In the genomic region with DNA sequence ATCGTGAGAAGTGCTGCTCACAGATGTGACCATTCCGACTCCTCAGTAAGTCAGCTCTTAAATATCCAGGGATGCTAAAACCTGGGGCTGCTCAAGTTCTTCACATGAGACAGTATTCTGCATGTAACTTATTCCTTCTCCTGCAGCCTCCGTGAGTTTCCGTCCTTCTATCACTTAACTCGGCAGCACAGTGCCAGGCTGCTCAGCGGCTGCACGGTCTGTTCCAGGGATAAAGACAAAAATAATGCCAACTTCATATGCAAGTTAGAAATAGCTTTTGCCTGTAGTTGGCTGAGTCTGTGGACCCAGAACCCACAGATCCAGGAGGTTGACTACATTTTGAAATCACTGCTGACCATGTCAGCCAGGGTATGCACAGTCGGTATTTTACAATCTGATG, we compare ENCODE assay signal across 33 mouse cellular contexts. TPM values are rescaled to one million over a fixed set of nuclear protein-coding genes. Genes with fewer than 3 reads are reported as not detected.
DNase-seq lines count a peak whose midpoint lies in the region; ATAC-seq and TF ChIP-seq lines count a peak whose summit lies in the region.
"Had no signal": no experiment of that assay in that cellular context is flagged by ENCODE, and none has a peak within 500 bp of the region (broad histone marks: within the 10 kb centered on the region; RNA-seq: fewer than 3 reads in every experiment).

No protein-coding gene starts in this region.

- H3K4me3 ChIP-seq in forebrain, postnatal 0 days (ENCODE audit: low read depth, low read length) = no peak overlapping the region
- no peak overlapping the region for H3K4me3 ChIP-seq in forebrain, embryonic 13.5 days
- no peak overlapping the region for H3K4me3 ChIP-seq in heart, embryonic 12.5 days
- H3K4me3 ChIP-seq: erythroblast, embryonic 14.5 days; forebrain, embryonic 12.5 days; gastrocnemius, adult 2 months; heart, embryonic 13.5 days; hindbrain, embryonic 12.5 days; intestine, embryonic 15.5 days; liver, embryonic 12.5 days; megakaryocyte, embryonic 14.5 days; midbrain, embryonic 12.5 days; myocyte; neural tube, embryonic 12.5 days had no signal

- no peaks in the 10 kb centered on the region for H3K4me1 ChIP-seq in forebrain, postnatal 0 days (ENCODE audit: insufficient read depth)
- H3K4me1 ChIP-seq in forebrain, embryonic 13.5 days = no peaks in the 10 kb centered on the region
- peaks cover 15% of the 10 kb centered on the region for H3K4me1 ChIP-seq in heart, embryonic 12.5 days (replicated peaks)
- H3K4me1 ChIP-seq: forebrain, embryonic 12.5 days; megakaryocyte, embryonic 14.5 days; midbrain, embryonic 12.5 days; neural tube, embryonic 12.5 days had no signal

- ATAC-seq in forebrain, postnatal 0 days = 0 out of 2 replicates have a peak, but pooled peaks have one; percentile 20
- no peak for ATAC-seq in forebrain, embryonic 13.5 days
- ATAC-seq in heart, embryonic 12.5 days (ENCODE audit: insufficient number of reproducible peaks, low FRiP score) = no peak
- ATAC-seq: activated CD4-positive, CD25-positive, alpha-beta regulatory T cell, adult 4 months; hindbrain, postnatal 0 days; intestine, embryonic 15.5 days; liver, embryonic 12.5 days; liver, postnatal 0 days had no signal

- intact Hi-C loops in left cerebral cortex, postnatal 14 days (cut with DNase I) = no loop called here

- 76% methylated on average over 8 of the region's 8 CpGs for WGBS in forebrain, postnatal 0 days
- 95% methylated on average over 8 of the region's 8 CpGs for WGBS in forebrain, embryonic 13.5 days
- WGBS in heart, embryonic 12.5 days = 89% methylated on average over 8 of the region's 8 CpGs

- H3K36me3 ChIP-seq in forebrain, postnatal 0 days (ENCODE audit: insufficient read depth) = peaks cover 8% of the 10 kb centered on the region; the same call in 1 of the 2 replicates
- H3K36me3 ChIP-seq in forebrain, embryonic 13.5 days (ENCODE audit: poor library complexity, severe bottlenecking) = peaks cover 15% of the 10 kb centered on the region
- peaks cover 18% of the 10 kb centered on the region for H3K36me3 ChIP-seq in heart, embryonic 12.5 days

- H3K4me2 ChIP-seq in forebrain, postnatal 0 days (ENCODE audit: low read depth) = no peak overlapping the region
- no peak overlapping the region for H3K4me2 ChIP-seq in forebrain, embryonic 13.5 days
- H3K4me2 ChIP-seq in heart, embryonic 12.5 days = no peak overlapping the region
- H3K4me2 ChIP-seq: forebrain, embryonic 12.5 days; heart, embryonic 13.5 days; hindbrain, embryonic 12.5 days; intestine, embryonic 15.5 days; liver, embryonic 12.5 days; midbrain, embryonic 12.5 days; neural tube, embryonic 12.5 days had no signal

- no peak overlapping the region for H3K9ac ChIP-seq in forebrain, postnatal 0 days
- H3K9ac ChIP-seq in forebrain, embryonic 13.5 days = no peak overlapping the region
- H3K9ac ChIP-seq in heart, embryonic 12.5 days = no peak overlapping the region
- H3K9ac ChIP-seq: forebrain, embryonic 12.5 days; heart, embryonic 13.5 days; hindbrain, embryonic 12.5 days; intestine, embryonic 15.5 days; liver, embryonic 12.5 days; liver, postnatal 0 days; midbrain, embryonic 12.5 days; neural tube, embryonic 12.5 days had no signal

- H3K27ac ChIP-seq in forebrain, postnatal 0 days (ENCODE audit: low read depth, low read length) = no peak overlapping the region
- H3K27ac ChIP-seq in forebrain, embryonic 13.5 days = no peak overlapping the region
- no peak overlapping the region for H3K27ac ChIP-seq in heart, embryonic 12.5 days (ENCODE audit: poor library complexity, severe bottlenecking)
- H3K27ac ChIP-seq: forebrain, embryonic 12.5 days; gastrocnemius, adult 2 months; heart, embryonic 13.5 days; hindbrain, embryonic 12.5 days; hindbrain, postnatal 0 days; intestine, embryonic 15.5 days; liver, embryonic 12.5 days; midbrain, embryonic 12.5 days; neural tube, embryonic 12.5 days; stomach, postnatal 0 days had no signal

- no peaks in the 10 kb centered on the region for H3K9me3 ChIP-seq in forebrain, postnatal 0 days (ENCODE audit: low read length)
- no peaks in the 10 kb centered on the region for H3K9me3 ChIP-seq in forebrain, embryonic 13.5 days (replicated peaks)
- H3K9me3 ChIP-seq in heart, embryonic 12.5 days (replicated peaks) = no peaks in the 10 kb centered on the region
- H3K9me3 ChIP-seq: forebrain, embryonic 12.5 days; heart, embryonic 13.5 days; hindbrain, embryonic 12.5 days; intestine, embryonic 15.5 days; liver, embryonic 12.5 days; megakaryocyte, embryonic 14.5 days; midbrain, embryonic 12.5 days; neural tube, embryonic 12.5 days had no signal

- TF ChIP-seq CTCF in forebrain, postnatal 0 days (IDR thresholded peaks at IDR 0.05; ENCODE audit: low read depth) = no peak

- H3K27me3 ChIP-seq in forebrain, postnatal 0 days (ENCODE audit: insufficient read depth, low read length) = no peaks in the 10 kb centered on the region
- no peaks in the 10 kb centered on the region for H3K27me3 ChIP-seq in forebrain, embryonic 13.5 days
- no peaks in the 10 kb centered on the region for H3K27me3 ChIP-seq in heart, embryonic 12.5 days (replicated peaks)
- H3K27me3 ChIP-seq: CH12.LX; forebrain, embryonic 12.5 days; heart, embryonic 13.5 days; hindbrain, embryonic 12.5 days; intestine, embryonic 15.5 days; liver, embryonic 12.5 days; megakaryocyte, embryonic 14.5 days; midbrain, embryonic 12.5 days; neural tube, embryonic 12.5 days had no signal

- DNase-seq in forebrain, postnatal 0 days = peak; percentile 49
- peak; percentile 23 for DNase-seq in heart, adult 8-10 months (ENCODE audit: low spot score)
- peak; percentile 49 for DNase-seq in left cerebral cortex, postnatal 14 days (ENCODE audit: low spot score in 2 of 2)
- DNase-seq in left cerebral cortex, adult 11 months (ENCODE audit: low spot score) = no peak
- DNase-seq in right cerebral cortex, postnatal 4 days = peak; percentile 16
- DNase-seq in right cerebral cortex, postnatal 25 days = no peak
- DNase-seq: adrenal gland, adult 2 months; adrenal gland, postnatal 36 days; cerebellum, adult 2 months; gastrocnemius, adult 2 months; gastrocnemius, postnatal 36 days; kidney, adult 2 months; kidney, postnatal 36 days; liver, postnatal 0 days; lung, postnatal 4 days; thymus, adult 2 months; thymus, postnatal 36 days had no signal

RNA-seq across cellular contexts. Expression of a gene that starts 52.5 kb away (rescaled TPM):
- total RNA-seq in forebrain, postnatal 0 days (2014; rRNA removed) = 71.8 and 72.8 TPM in 2 replicates
- 48.9 and 54.1 TPM in 2 replicates for polyA plus RNA-seq in forebrain, postnatal 0 days (2015; fragmentation: Nextera tagmentation; extraction: Ambion mirVana)
- polyA plus RNA-seq in forebrain, embryonic 13.5 days (2015; fragmentation: Nextera tagmentation; extraction: Ambion mirVana) = 57.3 and 62.0 TPM in 2 replicates
- 100 to 1,000 TPM in 1 of 4 experiments, 10 to 100 TPM in 3; 92.7 to 102 (median 94.7) TPM for total RNA-seq in heart, adult 8-10 months (2022)
- polyA plus RNA-seq in heart, embryonic 12.5 days (2016; fragmentation: Nextera tagmentation; extraction: Ambion mirVana) = 70.4 and 72.3 TPM in 2 replicates
- total RNA-seq in left cerebral cortex, postnatal 14 days (2021) = 100 to 1,000 TPM; 101 to 113 TPM

Comparison
In these comparisons a context has a peak if more than half of its experiments do, and no peak if none do; other contexts are left out.
1. DNase-seq: peak in forebrain, postnatal 0 days (single experiment), heart, adult 8-10 months (single experiment), left cerebral cortex, postnatal 14 days (2 of 2) and right cerebral cortex, postnatal 4 days (single experiment); none in left cerebral cortex, adult 11 months (single experiment) and right cerebral cortex, postnatal 25 days (single experiment).